Mouse (Mus musculus) CH12.LX (cell line): ENCODE measurements around the gene Sidt1.

Source experiments
- CHD2 ChIP-seq: IDR thresholded peaks from 2 replicates; pipeline ENCODE4 v1.6.1; 2011; ENCODE audit warnings: low read length, improper control_type of control experiment
- CTCF ChIP-seq, 2 experiments: IDR thresholded peaks in 1 of 2; conservative IDR thresholded peaks in 1 of 2; 2 replicates each; pipeline ENCODE4 v1.5.1; 2011 to 2012; ENCODE audit warnings: low read depth in 2 of 2, low read length in 2 of 2, improper control_type of control experiment in 1 of 2, inconsistent platforms in 1 of 2, mild to moderate bottlenecking in 1 of 2, moderate library complexity in 1 of 2
- EP300 ChIP-seq: IDR thresholded peaks from 2 replicates; pipeline ENCODE4 v1.6.1; 2011; ENCODE audit warnings: low read length, improper control_type of control experiment
- KAT2A ChIP-seq: IDR thresholded peaks from 2 replicates; pipeline ENCODE4 v1.6.1; 2012; ENCODE audit warnings: low read length, improper control_type of control experiment, inconsistent platforms; ENCODE audit not compliant: insufficient replicate concordance
- MAX ChIP-seq: IDR thresholded peaks from 2 replicates; pipeline ENCODE4 v1.6.1; 2011; ENCODE audit warnings: low read length, improper control_type of control experiment
- MEF2A ChIP-seq: IDR thresholded peaks from 2 replicates; pipeline ENCODE4 v1.6.1; 2014; ENCODE audit warnings: low read depth, mild to moderate bottlenecking, inconsistent platforms, low read length, improper control_type of control experiment, borderline replicate concordance
- NRF1 ChIP-seq: IDR thresholded peaks from 2 replicates; pipeline ENCODE4 v1.6.1; 2014; ENCODE audit warnings: low read depth, mild to moderate bottlenecking, inconsistent platforms, low read length, improper control_type of control experiment, moderate library complexity
- PAX5 ChIP-seq: IDR thresholded peaks from 2 replicates; pipeline ENCODE4 v1.6.1; 2012; ENCODE audit warnings: low read length, inconsistent platforms, mixed read lengths
- POLR2A ChIP-seq: IDR thresholded peaks from 2 replicates; pipeline ENCODE4 v1.6.1; 2011; ENCODE audit warnings: low read depth, mild to moderate bottlenecking, improper control_type of control experiment, low read length
- TBP ChIP-seq: conservative IDR thresholded peaks from 2 replicates; pipeline ENCODE4 v1.6.1; 2011; ENCODE audit warnings: low read depth, low read length, improper control_type of control experiment

DNA sequence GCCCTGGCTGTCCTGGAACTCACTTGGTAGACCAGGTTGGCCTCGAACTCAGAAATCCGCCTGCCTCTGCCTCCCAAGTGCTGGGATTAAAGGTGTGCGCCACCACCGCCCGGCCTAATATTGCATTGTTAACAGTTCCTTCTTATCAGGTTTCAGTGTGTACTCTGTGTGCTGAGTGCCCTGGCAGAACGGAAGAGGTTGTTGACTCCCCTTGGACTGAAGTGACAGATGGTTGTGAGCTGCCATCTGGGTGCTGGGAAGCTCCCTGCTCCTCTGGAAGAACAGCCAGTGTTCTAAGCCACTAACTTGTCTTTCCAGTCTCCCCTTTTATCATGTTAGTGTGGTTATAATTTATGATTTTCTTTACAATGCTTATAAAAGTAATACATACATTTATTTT is 128.7 kb downstream of the Sidt1 start:
- TF ChIP-seq POLR2A (no peak), CTCF (conservative IDR thresholded peaks at IDR 0.05 in 1 of 2, IDR thresholded peaks at IDR 0.05 in 1 of 2; ENCODE audit: low read depth in 2 of 2, low read length in 2 of 2) (no peak), TBP (no peak), KAT2A (no peak), CHD2 (no peak), MEF2A (no peak), NRF1 (no peak), PAX5 (no peak), EP300 (no peak), MAX (no peak)
